Mouse (Mus musculus): ENCODE data around the gene Fam178b. TPM values are rescaled to one million over a fixed set of nuclear protein-coding genes. Genes with fewer than 3 reads are reported as not detected.

Gene Fam178b
- polyA plus RNA-seq, 1 experiment from 2014 or later = not detected

DNA sequence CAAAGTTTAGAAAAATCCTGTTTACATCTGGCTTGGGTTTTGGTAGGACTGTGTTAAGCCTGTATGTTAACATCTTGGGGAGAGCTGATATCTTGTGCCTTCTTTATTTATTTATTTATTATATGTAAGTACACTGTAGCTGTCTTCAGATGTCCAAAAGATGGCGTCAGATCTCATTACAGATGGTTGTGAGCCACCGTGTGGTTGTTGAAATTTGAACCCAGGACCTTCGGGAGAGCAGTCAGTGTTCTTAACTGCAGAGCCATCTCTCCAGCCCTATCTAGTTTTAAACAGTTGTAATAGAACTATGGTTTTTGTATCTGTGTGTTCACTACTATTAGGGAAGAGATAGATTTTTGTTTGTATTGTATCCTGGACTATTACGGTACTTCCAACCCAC lies 153.7 kb downstream of the Fam178b start:
- POLR2A ChIA-PET = no interaction called here
- no peak for ATAC-seq
- no peak for DNase-seq (ENCODE audit: low read depth, low spot score)
- in situ Hi-C loops (cut with MboI; ENCODE audit: low pct_unique_long_range_greater_than_20kb) = no loop called here
- no peaks in the 10 kb centered on the region for H3K27me3 ChIP-seq
- TF ChIP-seq CTCF (IDR thresholded peaks at IDR 0.05) = no peak
- CTCF ChIA-PET = no interaction called here

DNA sequence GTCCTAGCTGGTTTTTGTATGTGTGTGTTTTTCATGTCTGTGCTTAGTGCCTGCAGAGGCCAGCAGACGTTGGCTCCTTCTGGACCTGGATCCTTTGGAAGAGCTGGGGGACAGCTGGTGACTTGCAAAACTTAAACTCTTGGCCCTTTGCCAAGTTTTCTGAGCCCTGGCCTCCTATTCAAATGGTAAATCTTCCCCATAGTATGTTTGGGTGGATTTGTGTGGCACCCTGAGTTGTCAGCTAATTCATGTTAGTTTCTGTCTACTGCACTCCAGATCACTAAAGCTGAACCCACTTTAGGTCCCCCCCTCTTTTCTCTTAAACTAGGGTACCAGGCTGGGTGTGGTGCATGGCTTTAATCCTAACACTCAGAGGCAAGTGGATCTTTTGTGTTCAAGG lies 154.6 kb downstream of the Fam178b start:
- ATAC-seq (no peak), DNase-seq (ENCODE audit: low read depth, low spot score) (no peak)
- CTCF ChIA-PET = no interaction called here
- POLR2A ChIA-PET = no interaction called here
- TF ChIP-seq CTCF (IDR thresholded peaks at IDR 0.05) = no peak
- in situ Hi-C loops (cut with MboI; ENCODE audit: low pct_unique_long_range_greater_than_20kb) = no loop called here
- no peaks in the 10 kb centered on the region for H3K27me3 ChIP-seq

DNA sequence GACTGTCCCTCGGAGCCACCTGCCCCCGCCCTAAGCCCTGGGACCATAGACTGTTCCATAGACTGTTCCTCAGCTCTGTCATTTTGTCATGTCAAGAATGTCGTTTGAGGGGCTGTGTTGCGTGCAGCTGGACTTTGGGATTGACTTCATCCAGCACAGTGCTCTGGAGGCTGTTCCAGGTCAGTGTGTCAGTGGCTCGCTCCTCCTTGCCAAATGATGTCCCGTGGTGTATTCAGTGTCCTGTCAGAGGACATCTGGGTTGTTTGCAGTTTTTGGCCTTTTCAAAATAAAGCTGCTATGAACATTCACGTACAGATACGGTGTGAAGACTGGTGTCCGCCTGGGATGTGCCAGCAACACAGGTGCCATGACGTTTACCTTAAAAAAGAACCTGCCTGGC lies 156.1 kb downstream of the Fam178b start:
- in situ Hi-C loops (cut with MboI; ENCODE audit: low pct_unique_long_range_greater_than_20kb) = no loop called here
- no peak for ATAC-seq
- H3K27me3 ChIP-seq = no peaks in the 10 kb centered on the region
- ChIA-PET POLR2A (no interaction called here), CTCF (no interaction called here)
- DNase-seq (ENCODE audit: low read depth, low spot score) = no peak
- no peak for TF ChIP-seq CTCF (IDR thresholded peaks at IDR 0.05)

DNA sequence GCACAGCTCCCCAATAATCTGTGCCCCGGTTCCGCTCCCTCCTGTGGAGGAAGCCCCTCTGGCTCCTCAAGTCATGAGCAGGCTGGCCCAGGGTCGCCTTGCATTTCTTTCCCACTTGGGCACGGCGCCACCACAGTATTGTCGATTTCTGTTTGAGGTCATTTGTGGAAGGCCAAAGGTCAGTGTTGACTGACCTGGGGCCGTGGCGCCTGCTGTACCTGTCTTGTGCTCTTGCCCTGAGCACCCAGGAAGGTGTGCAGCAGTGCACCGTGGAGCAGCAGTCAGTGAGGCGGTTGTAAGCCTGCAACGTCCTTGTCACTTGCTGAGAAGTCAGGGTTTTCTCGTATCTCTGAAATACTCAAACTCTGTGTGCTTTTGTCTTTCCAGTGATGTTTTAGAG lies 157.2 kb downstream of the Fam178b start:
- POLR2A ChIA-PET = no interaction called here
- no peak for TF ChIP-seq CTCF (IDR thresholded peaks at IDR 0.05)

DNA sequence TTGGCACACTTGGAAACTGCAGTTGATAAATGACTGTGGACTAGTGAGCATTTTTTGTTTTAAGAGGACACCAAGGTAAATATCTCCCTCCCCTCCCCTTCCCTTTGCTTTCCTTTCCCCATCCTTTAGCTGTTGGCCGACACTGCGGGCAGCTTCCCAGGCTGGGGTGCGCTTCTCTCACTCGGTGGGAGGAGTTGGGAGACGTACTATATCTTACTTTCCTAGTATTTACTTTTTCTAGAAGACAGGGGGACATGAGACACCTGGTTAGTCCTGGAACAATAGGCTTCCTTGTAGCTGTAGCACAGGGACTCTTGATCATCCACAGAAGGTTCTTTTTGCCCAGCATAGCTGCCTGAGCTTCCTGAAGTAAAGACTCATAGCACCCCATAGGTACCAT lies 158.9 kb downstream of the Fam178b start:
- DNase-seq (ENCODE audit: low read depth, low spot score) (no peak), ATAC-seq (no peak)
- in situ Hi-C loops (cut with MboI; ENCODE audit: low pct_unique_long_range_greater_than_20kb) = no loop called here
- CTCF ChIA-PET = interaction anchor here (1.1 to 1.4 kb wide), 2 partner anchors 20 to 23 kb away, joined by 3 to 5 read pairs; partner anchors contain the start of gene Ankrd39
- TF ChIP-seq CTCF (IDR thresholded peaks at IDR 0.05) = no peak
- no peaks in the 10 kb centered on the region for H3K27me3 ChIP-seq
- POLR2A ChIA-PET = no interaction called here

More for the DNA sequence above, 157.2 kb downstream of the Fam178b start:
- ATAC-seq (no peak), DNase-seq (ENCODE audit: low read depth, low spot score) (no peak)
- CTCF ChIA-PET = no interaction called here
- no peaks in the 10 kb centered on the region for H3K27me3 ChIP-seq
- in situ Hi-C loops (cut with MboI; ENCODE audit: low pct_unique_long_range_greater_than_20kb) = no loop called here

DNA sequence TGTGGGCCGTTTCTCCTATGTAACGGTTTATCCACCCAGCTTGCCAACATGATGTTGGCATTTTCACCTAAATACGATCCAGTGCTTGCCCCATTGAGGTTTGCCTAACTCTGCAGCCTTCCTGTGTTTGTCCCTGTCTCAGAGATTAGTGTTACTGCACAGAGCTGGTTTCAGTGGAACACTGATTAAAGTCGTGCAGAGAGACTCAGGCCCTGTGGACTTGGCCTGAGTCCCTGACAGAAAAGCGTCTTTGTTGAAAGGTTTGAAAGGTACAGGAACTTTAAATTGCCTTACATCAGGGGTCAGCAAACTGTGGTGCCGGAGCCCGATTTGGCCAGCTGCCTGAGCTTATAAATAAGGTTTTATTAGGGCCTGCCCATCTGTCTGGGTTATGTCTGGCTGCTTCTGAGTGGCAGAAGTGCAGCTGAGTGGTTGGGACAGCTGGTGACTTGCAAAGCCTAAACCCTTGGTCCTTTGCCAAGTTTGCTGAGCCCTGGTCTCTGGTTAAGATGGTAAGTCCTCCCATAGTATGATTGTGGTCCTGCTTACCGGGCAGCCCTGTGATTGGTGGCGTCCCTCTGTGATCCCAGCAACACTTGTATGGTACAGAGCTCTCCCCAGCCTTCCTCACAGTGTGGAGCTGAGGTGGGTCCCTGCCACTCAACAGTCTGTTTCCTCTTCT lies 159.5 kb downstream of the Fam178b start:
- no peaks in the 10 kb centered on the region for H3K27me3 ChIP-seq
- ATAC-seq (no peak), DNase-seq (ENCODE audit: low read depth, low spot score) (no peak)
- ChIA-PET POLR2A (no interaction called here), CTCF (interaction anchor here (1.1 to 1.4 kb wide), 2 partner anchors 21 to 24 kb away, joined by 3 to 5 read pairs; partner anchors contain the start of gene Ankrd39)
- in situ Hi-C loops (cut with MboI; ENCODE audit: low pct_unique_long_range_greater_than_20kb) = no loop called here
- no peak for TF ChIP-seq CTCF (IDR thresholded peaks at IDR 0.05)

DNA sequence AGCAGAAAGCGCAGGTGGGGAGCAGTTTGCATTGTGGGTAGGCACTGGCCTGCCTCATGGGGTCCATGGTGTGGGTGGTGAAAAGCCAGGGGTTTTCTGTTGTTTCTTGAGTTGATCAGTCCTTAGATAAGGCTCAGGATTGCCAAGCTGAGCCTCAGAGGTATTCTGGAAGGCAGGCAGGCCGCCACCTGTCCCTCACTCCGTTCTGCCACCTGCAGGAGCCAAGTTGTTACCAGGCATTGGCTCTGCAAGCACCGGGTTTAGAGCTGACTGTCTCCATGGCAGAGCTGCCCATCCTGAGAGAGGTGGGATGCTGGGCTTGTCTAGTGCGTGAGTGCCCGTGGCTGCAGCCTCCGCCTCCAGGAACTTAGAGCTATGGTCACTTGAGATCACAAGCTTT lies 160.8 kb downstream of the Fam178b start:
- in situ Hi-C loops (cut with MboI; ENCODE audit: low pct_unique_long_range_greater_than_20kb) = no loop called here
- no peak for DNase-seq (ENCODE audit: low read depth, low spot score)
- TF ChIP-seq CTCF (IDR thresholded peaks at IDR 0.05) = no peak
- ChIA-PET CTCF (no interaction called here), POLR2A (no interaction called here)
- ATAC-seq = no peak
- no peaks in the 10 kb centered on the region for H3K27me3 ChIP-seq

DNA sequence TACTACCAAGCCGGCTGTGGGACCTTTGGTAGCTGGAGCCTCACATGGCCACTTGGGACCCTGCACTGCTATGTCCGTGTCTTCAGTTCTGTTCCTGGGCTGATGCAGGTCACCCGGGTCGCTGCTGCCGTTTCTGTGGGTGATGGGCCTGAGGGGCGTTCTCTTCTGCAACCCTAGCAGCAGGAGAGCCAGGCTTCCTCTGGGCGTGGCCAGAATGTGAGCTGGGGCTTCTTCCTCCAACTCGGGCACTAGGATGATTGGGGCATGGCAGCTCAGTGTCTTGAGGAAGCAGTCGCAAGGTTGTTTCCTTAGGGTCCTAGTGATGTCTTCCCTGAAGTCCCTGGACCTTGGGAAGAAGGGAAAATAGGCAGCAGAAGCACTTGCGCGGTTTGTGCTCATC lies 163.4 kb downstream of the Fam178b start:
- in situ Hi-C loops (cut with MboI; ENCODE audit: low pct_unique_long_range_greater_than_20kb) = no loop called here
- no peaks in the 10 kb centered on the region for H3K27me3 ChIP-seq
- POLR2A ChIA-PET = no interaction called here
- DNase-seq (ENCODE audit: low read depth, low spot score) = no peak
- TF ChIP-seq CTCF (IDR thresholded peaks at IDR 0.05) = no peak
- CTCF ChIA-PET = no interaction called here
- no peak for ATAC-seq

DNA sequence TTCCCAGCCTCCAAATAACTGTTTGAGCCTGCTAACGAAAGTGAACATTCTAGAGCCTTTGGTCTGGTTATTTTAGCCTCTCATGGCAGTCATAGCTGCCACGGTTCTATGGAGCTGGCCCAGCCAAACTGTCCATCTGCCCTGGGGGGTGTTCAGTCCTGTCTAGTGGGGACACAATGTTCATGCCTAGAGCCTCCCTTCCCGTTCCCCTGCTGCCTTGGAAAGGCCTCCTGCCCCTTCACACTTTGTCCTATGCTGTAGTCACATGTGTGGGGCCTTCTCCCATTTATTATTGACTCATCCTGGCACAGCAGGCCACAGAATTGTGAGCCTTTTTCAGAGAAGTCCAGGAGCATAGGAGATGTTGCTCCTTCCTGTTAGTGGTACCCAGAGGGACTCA lies 164.7 kb downstream of the Fam178b start:
- in situ Hi-C loops (cut with MboI; ENCODE audit: low pct_unique_long_range_greater_than_20kb) = no loop called here
- no peaks in the 10 kb centered on the region for H3K27me3 ChIP-seq
- no peak for TF ChIP-seq CTCF (IDR thresholded peaks at IDR 0.05)
- ChIA-PET CTCF (no interaction called here), POLR2A (interaction anchor here (0.6 kb wide), 1 partner anchor 15 kb away, joined by 3 read pairs; no protein-coding TSS in a partner anchor)
- no peak for ATAC-seq
- DNase-seq (ENCODE audit: low read depth, low spot score) = no peak

DNA sequence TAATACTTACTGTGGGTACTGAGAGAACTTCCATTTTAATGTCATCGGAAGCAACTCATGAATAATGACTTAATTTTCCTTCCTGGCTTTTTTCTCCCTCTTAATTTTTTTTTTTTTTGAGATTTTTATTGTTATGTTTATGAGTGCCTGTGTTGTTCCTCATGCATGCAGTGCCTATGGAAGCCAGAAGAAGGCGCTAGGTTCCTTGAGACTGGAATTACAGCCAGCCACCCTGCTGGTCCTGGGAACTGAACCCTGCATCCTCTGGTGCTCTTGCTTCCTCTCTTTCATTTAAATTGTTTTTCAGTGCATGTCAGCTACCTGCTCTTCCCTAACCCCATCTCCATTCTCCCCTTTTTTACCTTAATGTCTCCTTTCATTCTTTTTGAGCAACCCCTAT lies 169.3 kb downstream of the Fam178b start:
- no peak for TF ChIP-seq CTCF (IDR thresholded peaks at IDR 0.05)
- ATAC-seq (no peak), DNase-seq (ENCODE audit: low read depth, low spot score) (no peak)
- H3K27me3 ChIP-seq = no peaks in the 10 kb centered on the region
- in situ Hi-C loops (cut with MboI; ENCODE audit: low pct_unique_long_range_greater_than_20kb) = no loop called here
- ChIA-PET POLR2A (no interaction called here), CTCF (interaction anchor here (1.2 to 1.3 kb wide), 2 partner anchors 13 to 190 kb away, joined by 3 to 5 read pairs; no protein-coding TSS in a partner anchor)

DNA sequence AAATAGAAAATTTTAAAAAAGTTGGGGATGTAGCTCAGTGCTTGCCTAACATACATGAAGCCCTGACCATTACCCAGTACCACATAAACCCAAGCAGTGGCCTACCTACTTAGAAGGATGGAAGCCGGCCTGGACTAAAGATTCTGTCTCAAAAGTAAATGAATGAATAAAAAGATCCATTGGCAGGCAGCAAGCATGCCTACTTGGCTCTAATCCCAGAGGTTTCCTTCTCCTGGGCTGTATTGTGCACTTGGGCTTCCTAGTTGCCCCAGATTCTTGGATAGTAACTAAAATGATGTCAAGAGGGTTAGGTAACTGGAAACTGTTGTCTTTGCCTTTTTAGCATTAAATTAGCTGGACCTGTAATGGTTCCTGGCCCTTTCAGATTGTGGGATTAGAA lies 169.7 kb downstream of the Fam178b start:
- H3K27me3 ChIP-seq = no peaks in the 10 kb centered on the region
- in situ Hi-C loops (cut with MboI; ENCODE audit: low pct_unique_long_range_greater_than_20kb) = no loop called here
- ChIA-PET POLR2A (no interaction called here), CTCF (interaction anchor here (1.2 to 1.3 kb wide), 2 partner anchors 13 to 189 kb away, joined by 3 to 5 read pairs; no protein-coding TSS in a partner anchor)
- ATAC-seq (no peak), DNase-seq (ENCODE audit: low read depth, low spot score) (no peak)
- TF ChIP-seq CTCF (IDR thresholded peaks at IDR 0.05) = no peak

DNA sequence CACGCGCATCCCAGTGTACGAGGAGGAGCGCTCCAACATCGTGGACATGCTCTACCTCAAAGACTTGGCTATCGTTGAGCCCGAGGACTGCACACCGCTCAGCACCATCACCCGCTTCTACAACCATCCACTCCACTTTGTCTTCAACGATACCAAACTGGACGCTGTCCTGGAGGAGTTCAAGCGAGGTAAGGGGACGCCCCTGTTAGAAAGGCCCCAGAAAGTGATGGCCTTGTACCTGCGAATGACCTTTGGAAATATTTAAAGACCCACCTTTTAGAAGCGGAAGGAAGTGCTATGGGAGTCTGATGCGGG lies 170.1 kb downstream of the Fam178b start:
- DNase-seq (ENCODE audit: low read depth, low spot score) (no peak), ATAC-seq (no peak)
- no peak for TF ChIP-seq CTCF (IDR thresholded peaks at IDR 0.05)
- ChIA-PET CTCF (interaction anchor here (1.2 to 1.3 kb wide), 2 partner anchors 12 to 189 kb away, joined by 3 to 5 read pairs; no protein-coding TSS in a partner anchor), POLR2A (no interaction called here)
- no peaks in the 10 kb centered on the region for H3K27me3 ChIP-seq
- in situ Hi-C loops (cut with MboI; ENCODE audit: low pct_unique_long_range_greater_than_20kb) = no loop called here

Other genes starting within 250 kb of the Fam178b start
- 34.6 TPM for gene Lman2l, start 237.9 kb downstream of the Fam178b start, polyA plus RNA-seq (2021)
- gene Cnnm4, start 211.6 kb downstream of the Fam178b start, polyA plus RNA-seq (2021) = 5.7 TPM
- 19.2 TPM for gene Cnnm3, start 171.3 kb downstream of the Fam178b start, polyA plus RNA-seq (2021)
- gene Ankrd23, start 146.3 kb downstream of the Fam178b start, polyA plus RNA-seq (2021) = 8.2 TPM
- 0.68 TPM for gene Gm42417, start 143.8 kb downstream of the Fam178b start, polyA plus RNA-seq (2021)
- 11.5 TPM for gene Ankrd39, start 135.7 kb downstream of the Fam178b start, polyA plus RNA-seq (2021)
- gene Sema4c, start 124.8 kb downstream of the Fam178b start, polyA plus RNA-seq (2021) = 20.4 TPM
- gene Cox5b, start 8.3 kb upstream of the Fam178b start, polyA plus RNA-seq (2021) = 483 TPM
- gene 4933424G06Rik, start 27.0 kb upstream of the Fam178b start, polyA plus RNA-seq (2021) = 0.23 TPM
- gene Actr1b, start 31.2 kb upstream of the Fam178b start, polyA plus RNA-seq (2021) = 170 TPM
- gene Zap70, start 78.6 kb upstream of the Fam178b start, polyA plus RNA-seq (2021) = 0.13 TPM